Mouse (Mus musculus): ENCODE results near the gene Enpp1. TPM values are rescaled to one million over a fixed set of nuclear protein-coding genes. Genes with fewer than 3 reads are reported as not detected.

Enpp1 gene
- polyA plus RNA-seq, 1 experiment from 2014 or later, result 2.9 TPM

- H3K9ac ChIP-seq (replicated peaks), result no peak overlapping the region
- TF ChIP-seq EP300 (IDR thresholded peaks at IDR 0.05; ENCODE audit: low read depth) (no peak), CTCF (IDR thresholded peaks at IDR 0.05; ENCODE audit: low read depth) (no peak)
- DNase-seq (no peak), ATAC-seq (no peak)
- H3K9me3 ChIP-seq (ENCODE audit: low read length), result no peaks in the 10 kb centered on the region
- H3K4me3 ChIP-seq (ENCODE audit: low read depth, low read length), result no peak overlapping the region
- H3K36me3 ChIP-seq (replicated peaks; ENCODE audit: insufficient read depth, low read length), result no peaks in the 10 kb centered on the region
- WGBS (ENCODE audit: insufficient replicate concordance), result 83% methylated on average over 9 of the region's 9 CpGs
- H3K27me3 ChIP-seq (ENCODE audit: insufficient read depth, low read length), result no peaks in the 10 kb centered on the region
- no peaks in the 10 kb centered on the region for H3K4me1 ChIP-seq (ENCODE audit: insufficient read depth)
- H3K4me2 ChIP-seq (ENCODE audit: low read depth, low read length), result no peak overlapping the region
- H3K27ac ChIP-seq (ENCODE audit: low read depth), result no peak overlapping the region
These were observed 102.2 kb downstream of the Enpp1 start for GRCm38 (mm10) chr10:24609766-24610165.

- no peak for TF ChIP-seq CTCF (IDR thresholded peaks at IDR 0.05; ENCODE audit: low read depth)
- no peak for TF ChIP-seq EP300 (IDR thresholded peaks at IDR 0.05; ENCODE audit: low read depth)
- Histone ChIP-seq H3K9ac (replicated peaks) (no peak overlapping the region), H3K4me3 (ENCODE audit: low read depth, low read length) (no peak overlapping the region), H3K9me3 (ENCODE audit: low read length) (no peaks in the 10 kb centered on the region), H3K4me1 (ENCODE audit: insufficient read depth) (no peaks in the 10 kb centered on the region), H3K4me2 (ENCODE audit: low read depth, low read length) (no peak overlapping the region), H3K27ac (ENCODE audit: low read depth) (no peak overlapping the region), H3K27me3 (ENCODE audit: insufficient read depth, low read length) (no peaks in the 10 kb centered on the region), H3K36me3 (replicated peaks; ENCODE audit: insufficient read depth, low read length) (no peaks in the 10 kb centered on the region)
- WGBS (ENCODE audit: insufficient replicate concordance), result 60% methylated on average over 3 of the region's 3 CpGs
- no peak for DNase-seq
- no peak for ATAC-seq
These were observed 102.8 kb downstream of the Enpp1 start for GRCm38 (mm10) chr10:24609146-24609545.

- Histone ChIP-seq H3K4me2 (ENCODE audit: low read depth, low read length) (no peak overlapping the region), H3K36me3 (replicated peaks; ENCODE audit: insufficient read depth, low read length) (no peaks in the 10 kb centered on the region), H3K9me3 (ENCODE audit: low read length) (no peaks in the 10 kb centered on the region), H3K4me1 (ENCODE audit: insufficient read depth) (no peaks in the 10 kb centered on the region), H3K4me3 (ENCODE audit: low read depth, low read length) (no peak overlapping the region), H3K9ac (replicated peaks) (no peak overlapping the region), H3K27me3 (ENCODE audit: insufficient read depth, low read length) (no peaks in the 10 kb centered on the region), H3K27ac (ENCODE audit: low read depth) (no peak overlapping the region)
- DNase-seq (no peak), ATAC-seq (no peak)
- no peak for TF ChIP-seq EP300 (IDR thresholded peaks at IDR 0.05; ENCODE audit: low read depth)
- no peak for TF ChIP-seq CTCF (IDR thresholded peaks at IDR 0.05; ENCODE audit: low read depth)
These were observed 108.2 kb downstream of the Enpp1 start for GRCm38 (mm10) chr10:24603727-24604126.

GRCm38 (mm10) chr10:24603035-24603434 is 108.9 kb downstream of the Enpp1 start:
- no peak overlapping the region for H3K27ac ChIP-seq (ENCODE audit: low read depth)
- no peak overlapping the region for H3K4me3 ChIP-seq (ENCODE audit: low read depth, low read length)
- no peaks in the 10 kb centered on the region for H3K9me3 ChIP-seq (ENCODE audit: low read length)
- no peaks in the 10 kb centered on the region for H3K27me3 ChIP-seq (ENCODE audit: insufficient read depth, low read length)
- H3K4me2 ChIP-seq (ENCODE audit: low read depth, low read length), result no peak overlapping the region
- H3K9ac ChIP-seq (replicated peaks), result no peak overlapping the region
- H3K4me1 ChIP-seq (ENCODE audit: insufficient read depth), result no peaks in the 10 kb centered on the region
- ATAC-seq, result no peak
- H3K36me3 ChIP-seq (replicated peaks; ENCODE audit: insufficient read depth, low read length), result no peaks in the 10 kb centered on the region
- DNase-seq, result no peak
- 51% methylated on average over 2 of the region's 2 CpGs for WGBS (ENCODE audit: insufficient replicate concordance)
- TF ChIP-seq EP300 (IDR thresholded peaks at IDR 0.05; ENCODE audit: low read depth) (no peak), CTCF (IDR thresholded peaks at IDR 0.05; ENCODE audit: low read depth) (no peak)

GRCm38 (mm10) chr10:24599802-24600201 is 112.2 kb downstream of the Enpp1 start:
- no peak overlapping the region for H3K27ac ChIP-seq (ENCODE audit: low read depth)

GRCm38 (mm10) chr10:24598693-24599092 is 113.3 kb downstream of the Enpp1 start:
- no peak overlapping the region for H3K4me3 ChIP-seq (ENCODE audit: low read depth, low read length)
- H3K4me2 ChIP-seq (ENCODE audit: low read depth, low read length), result no peak overlapping the region
- H3K27me3 ChIP-seq (ENCODE audit: insufficient read depth, low read length), result peaks cover 20% of the 10 kb centered on the region
- H3K36me3 ChIP-seq (replicated peaks; ENCODE audit: insufficient read depth, low read length), result no peaks in the 10 kb centered on the region
- ATAC-seq, result no peak
- no peak overlapping the region for H3K9ac ChIP-seq (replicated peaks)
- no peak for DNase-seq
- WGBS (ENCODE audit: insufficient replicate concordance), result 90% methylated on average over 6 of the region's 6 CpGs
- no peaks in the 10 kb centered on the region for H3K9me3 ChIP-seq (ENCODE audit: low read length)
- H3K4me1 ChIP-seq (ENCODE audit: insufficient read depth), result no peaks in the 10 kb centered on the region
- TF ChIP-seq EP300 (IDR thresholded peaks at IDR 0.05; ENCODE audit: low read depth) (no peak), CTCF (IDR thresholded peaks at IDR 0.05; ENCODE audit: low read depth) (no peak)
- no peak overlapping the region for H3K27ac ChIP-seq (ENCODE audit: low read depth)

More at GRCm38 (mm10) chr10:24599802-24600201, 112.2 kb downstream of the Enpp1 start:
- Histone ChIP-seq H3K9me3 (ENCODE audit: low read length) (no peaks in the 10 kb centered on the region), H3K4me3 (ENCODE audit: low read depth, low read length) (no peak overlapping the region), H3K4me2 (ENCODE audit: low read depth, low read length) (no peak overlapping the region), H3K27me3 (ENCODE audit: insufficient read depth, low read length) (peaks cover 18% of the 10 kb centered on the region), H3K4me1 (ENCODE audit: insufficient read depth) (no peaks in the 10 kb centered on the region), H3K9ac (replicated peaks) (no peak overlapping the region), H3K36me3 (replicated peaks; ENCODE audit: insufficient read depth, low read length) (no peaks in the 10 kb centered on the region)
- DNase-seq (no peak), ATAC-seq (no peak)
- 66% methylated on average over 5 of the region's 5 CpGs for WGBS (ENCODE audit: insufficient replicate concordance)
- no peak for TF ChIP-seq EP300 (IDR thresholded peaks at IDR 0.05; ENCODE audit: low read depth)
- TF ChIP-seq CTCF (IDR thresholded peaks at IDR 0.05; ENCODE audit: low read depth), result no peak

GRCm38 (mm10) chr10:24597789-24598188 is 114.2 kb downstream of the Enpp1 start:
- Histone ChIP-seq H3K9ac (replicated peaks) (no peak overlapping the region), H3K4me3 (ENCODE audit: low read depth, low read length) (no peak overlapping the region), H3K27ac (ENCODE audit: low read depth) (no peak overlapping the region), H3K9me3 (ENCODE audit: low read length) (no peaks in the 10 kb centered on the region), H3K4me1 (ENCODE audit: insufficient read depth) (no peaks in the 10 kb centered on the region), H3K4me2 (ENCODE audit: low read depth, low read length) (0 out of 2 replicates have a peak overlapping the region, but pooled peaks have one; percentile 13), H3K36me3 (replicated peaks; ENCODE audit: insufficient read depth, low read length) (no peaks in the 10 kb centered on the region), H3K27me3 (ENCODE audit: insufficient read depth, low read length) (peaks cover 20% of the 10 kb centered on the region)
- ATAC-seq (no peak), DNase-seq (no peak)
- no peak for TF ChIP-seq EP300 (IDR thresholded peaks at IDR 0.05; ENCODE audit: low read depth)
- no peak for TF ChIP-seq CTCF (IDR thresholded peaks at IDR 0.05; ENCODE audit: low read depth)
- WGBS (ENCODE audit: insufficient replicate concordance), result 74% methylated on average over 4 of the region's 4 CpGs

Data from liver, postnatal 0 days (tissue).